ENCODE assay signal across 9 mouse cellular contexts in genomic region chr7:12479009-12479346, GRCm38 (mm10). TPM values are rescaled to one million over a fixed set of nuclear protein-coding genes. Genes with fewer than 3 reads are reported as not detected.
DNase-seq lines count a peak whose midpoint lies in the region; ATAC-seq and TF ChIP-seq lines count a peak whose summit lies in the region.
"Had no signal": no experiment of that assay in that cellular context is flagged by ENCODE, and none has a peak within 500 bp of the region (broad histone marks: within the 10 kb centered on the region; RNA-seq: fewer than 3 reads in every experiment).

No protein-coding gene starts in this region.

- no peak for DNase-seq in kidney, adult 2 months
- no peak for DNase-seq in kidney, postnatal 25 days
- DNase-seq in MEL-GATA-1-ER (ENCODE audit: extremely low read depth, low read depth) = peak; percentile 10
- DNase-seq in left cerebral cortex, postnatal 25 days (ENCODE audit: low spot score in 2 of 2) = no peak
- no peak for DNase-seq in cerebellum, postnatal 36 days
- no peak for DNase-seq in ovary, adult 18-20 months (ENCODE audit: low spot score)

- H3K4me3 ChIP-seq in kidney, adult 2 months (ENCODE audit: insufficient read depth, low read depth, low read length) = peak overlapping the region; percentile 88
- H3K4me3 ChIP-seq in hindbrain, embryonic 12.5 days = peak overlapping the region; percentile 82
- H3K4me3 ChIP-seq in midbrain, embryonic 13.5 days (replicated peaks) = peak overlapping the region; percentile 75

- no peaks in the 10 kb centered on the region for H3K27me3 ChIP-seq in kidney, adult 2 months (replicated peaks; ENCODE audit: control insufficient read depth, insufficient read depth, low read length)
- no peaks in the 10 kb centered on the region for H3K27me3 ChIP-seq in hindbrain, embryonic 12.5 days
- H3K27me3 ChIP-seq in midbrain, embryonic 13.5 days = no peaks in the 10 kb centered on the region

- H3K36me3 ChIP-seq in kidney, adult 2 months (ENCODE audit: control insufficient read depth, insufficient read depth, low read length) = peaks cover 22% of the 10 kb centered on the region
- peaks cover 39% of the 10 kb centered on the region for H3K36me3 ChIP-seq in hindbrain, embryonic 12.5 days
- peaks cover 39% of the 10 kb centered on the region for H3K36me3 ChIP-seq in midbrain, embryonic 13.5 days

- no peak overlapping the region for H3K27ac ChIP-seq in kidney, adult 2 months (ENCODE audit: insufficient read depth, low read depth, low read length)
- H3K27ac ChIP-seq in hindbrain, embryonic 12.5 days = no peak overlapping the region
- peak overlapping the region; percentile 30; the same call in 1 of the 2 replicates for H3K27ac ChIP-seq in midbrain, embryonic 13.5 days

- no peak for TF ChIP-seq CTCF in kidney, adult 2 months (conservative IDR thresholded peaks at IDR 0.05; ENCODE audit: insufficient read depth, insufficient read length, low read depth, low read length)

- peak overlapping the region; percentile 60 for H3K4me2 ChIP-seq in hindbrain, embryonic 12.5 days (replicated peaks)
- H3K4me2 ChIP-seq in midbrain, embryonic 13.5 days (replicated peaks) = peak overlapping the region; percentile 64

- no peak for TF ChIP-seq POLR2A in kidney, adult 2 months (IDR thresholded peaks at IDR 0.05; ENCODE audit: low read depth, low read length)

- no peaks in the 10 kb centered on the region for H3K4me1 ChIP-seq in kidney, adult 2 months (ENCODE audit: control insufficient read depth, insufficient read depth, low read length)
- H3K4me1 ChIP-seq in hindbrain, embryonic 12.5 days = no peaks in the 10 kb centered on the region
- peaks cover 6% of the 10 kb centered on the region for H3K4me1 ChIP-seq in midbrain, embryonic 13.5 days (replicated peaks)

- H3K9me3 ChIP-seq in hindbrain, embryonic 12.5 days (replicated peaks) = peaks cover 29% of the 10 kb centered on the region
- peaks cover 29% of the 10 kb centered on the region for H3K9me3 ChIP-seq in midbrain, embryonic 13.5 days

- no peak for ATAC-seq in hindbrain, embryonic 12.5 days (ENCODE audit: low FRiP score)
- no peak; the same call in 1 of the 2 replicates for ATAC-seq in midbrain, embryonic 13.5 days

- peak overlapping the region; percentile 98 for H3K9ac ChIP-seq in hindbrain, embryonic 12.5 days
- peak overlapping the region; percentile 93 for H3K9ac ChIP-seq in midbrain, embryonic 13.5 days (replicated peaks)

- WGBS in kidney, adult 2 months = under 1% methylated on average over 8 of the region's 8 CpGs
- WGBS in hindbrain, embryonic 12.5 days = 1% methylated on average over 8 of the region's 8 CpGs
- WGBS in midbrain, embryonic 13.5 days = 2% methylated on average over 8 of the region's 8 CpGs

- intact Hi-C loops in left cerebral cortex, postnatal 25 days (cut with DNase I) = loop anchor here (2.0 to 10.0 kb wide), 3 partner anchors 56 to 416 kb away; partner anchors contain the start of genes Zfp329, Zfp551 and Zscan22

RNA-seq across cellular contexts. Expression of gene Zfp606, which starts 0.9 kb away (rescaled TPM):
- polyA plus RNA-seq in kidney, adult 2 months (2012; rRNA removed) = 2.6 TPM in 2 replicates
- polyA plus RNA-seq in hindbrain, embryonic 12.5 days (2016; fragmentation: Nextera tagmentation; extraction: Ambion mirVana) = 52.0 and 55.8 TPM in 2 replicates
- polyA plus RNA-seq in midbrain, embryonic 13.5 days (2015; fragmentation: Nextera tagmentation; extraction: Ambion mirVana) = 61.6 and 65.9 TPM in 2 replicates
- total RNA-seq in left cerebral cortex, postnatal 25 days (2021) = 10 to 100 TPM; 10.8 to 13.0 TPM

RNA-seq across cellular contexts. Expression of gene 2900092C05Rik, which starts 33.3 kb away (rescaled TPM):
- not detected in 2 replicates for polyA plus RNA-seq in kidney, adult 2 months (2012; rRNA removed)
- not detected in 2 replicates for polyA plus RNA-seq in hindbrain, embryonic 12.5 days (2016; fragmentation: Nextera tagmentation; extraction: Ambion mirVana)
- polyA plus RNA-seq in midbrain, embryonic 13.5 days (2015; fragmentation: Nextera tagmentation; extraction: Ambion mirVana) = not detected in 2 replicates
- total RNA-seq in left cerebral cortex, postnatal 25 days (2021) = not detected
- total RNA-seq: neutrophil, adult 5-6 weeks had no signal

RNA-seq across cellular contexts. Expression of gene Zfp551, which starts 56.4 kb away (rescaled TPM):
- polyA plus RNA-seq in kidney, adult 2 months (2012; rRNA removed) = 0.92 and 0.98 TPM in 2 replicates
- polyA plus RNA-seq in hindbrain, embryonic 12.5 days (2016; fragmentation: Nextera tagmentation; extraction: Ambion mirVana) = 5.4 and 5.7 TPM in 2 replicates
- 8.0 and 10.9 TPM in 2 replicates for polyA plus RNA-seq in midbrain, embryonic 13.5 days (2015; fragmentation: Nextera tagmentation; extraction: Ambion mirVana)
- total RNA-seq in left cerebral cortex, postnatal 25 days (2021) = 1 to 10 TPM; 8.3 to 8.6 TPM

Comparison
In these comparisons a context has a peak if more than half of its experiments do, and no peak if none do; other contexts are left out.
1. RNA of gene Zfp606, which starts 0.9 kb away (polyA plus RNA-seq): 61.6 to 65.9 TPM in midbrain, embryonic 13.5 days and 52.0 to 55.8 TPM in hindbrain, embryonic 12.5 days; 2.6 TPM in kidney, adult 2 months; every median in the first group is over 10 times any median in the second.
2. Peak in every context shown above with its lines, with median percentiles within 50 percentile points of each other: H3K4me3 ChIP-seq.